Mouse (Mus musculus) liver (tissue): ENCODE measurements around the gene Baz1b.
A peak's percentile ranks its signal among the peaks of the same experiment; 100 is the strongest.

ENCODE experiments used
- DNase-seq: peaks from one replicate; pipeline ENCODE4 v3.0.0-alpha.2; 2020; ENCODE audit warnings: mixed read lengths

Baz1b gene

DNA sequence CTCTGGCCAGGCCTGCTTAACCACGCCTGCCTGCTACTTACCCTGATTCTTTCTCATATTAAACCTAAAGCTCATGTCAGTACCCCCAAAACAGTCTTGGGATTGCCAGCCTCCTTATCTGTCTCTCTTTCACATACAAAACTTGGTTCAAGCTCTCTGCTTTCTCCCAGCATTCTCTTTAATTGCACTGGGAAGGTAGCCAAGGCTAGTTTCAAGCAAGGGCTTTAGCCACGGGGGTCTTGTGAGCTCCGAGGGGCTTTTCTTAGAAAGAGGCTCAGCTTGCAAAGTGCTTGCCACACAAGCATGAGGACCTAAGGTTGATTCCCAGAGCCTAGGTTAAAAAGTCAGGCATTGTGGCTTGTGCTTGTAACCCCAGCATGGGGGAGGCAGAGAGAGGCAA lies 98.1 kb downstream of the Baz1b start:
- DNase-seq, result no peak

DNA sequence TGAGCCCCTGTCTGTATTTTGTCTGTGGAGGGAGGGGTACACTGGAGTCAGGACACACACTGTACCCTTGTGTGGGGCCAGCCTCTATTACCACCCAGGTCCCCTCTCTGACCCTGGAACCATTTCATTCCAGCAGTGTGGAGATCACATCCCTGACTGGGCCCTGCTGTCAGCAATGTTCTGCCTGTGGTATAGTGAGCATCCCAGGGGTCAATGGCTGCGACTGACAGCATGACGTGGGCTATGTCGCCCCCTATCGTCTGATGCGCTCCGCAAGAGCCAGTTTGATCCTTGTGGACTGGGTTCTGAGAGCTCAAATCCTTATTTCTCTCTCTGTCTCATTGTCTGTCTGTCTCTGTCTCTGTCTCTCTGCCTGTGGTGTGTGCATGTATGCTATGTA lies 99.1 kb downstream of the Baz1b start:
- peak; percentile 69 for DNase-seq

DNA sequence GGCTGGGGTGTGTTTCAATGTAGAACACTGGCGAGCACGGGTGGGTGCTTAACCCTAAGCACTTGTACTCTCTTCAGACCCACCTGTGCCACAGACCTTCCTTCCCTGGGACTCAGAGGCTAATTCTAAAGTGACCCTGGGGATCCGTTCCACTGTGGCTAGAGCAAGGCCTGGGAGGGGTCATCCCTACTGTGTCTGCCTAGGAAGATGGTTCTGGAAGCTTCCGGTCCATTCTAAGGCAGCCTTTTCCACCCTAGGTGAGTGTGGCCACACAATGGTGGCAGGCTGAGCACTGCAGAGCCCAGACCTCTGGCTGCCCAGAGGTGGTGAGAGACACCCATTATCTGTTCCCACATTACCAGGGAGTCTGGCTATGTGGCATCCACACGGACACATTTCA lies 99.9 kb downstream of the Baz1b start:
- no peak for DNase-seq

DNA sequence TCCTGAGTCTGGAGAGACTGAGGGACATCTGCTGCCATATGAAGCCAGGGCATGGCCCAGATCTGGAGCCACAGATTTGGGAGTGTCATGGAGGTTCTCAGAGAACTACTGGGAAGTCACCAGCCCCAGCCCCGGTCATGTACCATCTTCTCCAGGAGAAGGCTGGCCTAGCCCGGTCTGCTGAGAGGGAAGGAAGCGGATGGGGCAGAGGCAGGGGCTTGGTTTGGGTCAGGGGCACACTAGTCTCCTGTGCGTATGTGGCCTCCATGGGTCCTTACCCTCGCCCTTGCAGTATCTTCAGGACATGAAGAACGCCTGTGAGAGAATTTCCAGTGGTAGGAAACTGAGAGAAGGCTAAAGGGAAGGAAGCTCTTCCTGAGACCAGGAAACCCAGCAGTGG lies 103.6 kb downstream of the Baz1b start:
- DNase-seq, result no peak

DNA sequence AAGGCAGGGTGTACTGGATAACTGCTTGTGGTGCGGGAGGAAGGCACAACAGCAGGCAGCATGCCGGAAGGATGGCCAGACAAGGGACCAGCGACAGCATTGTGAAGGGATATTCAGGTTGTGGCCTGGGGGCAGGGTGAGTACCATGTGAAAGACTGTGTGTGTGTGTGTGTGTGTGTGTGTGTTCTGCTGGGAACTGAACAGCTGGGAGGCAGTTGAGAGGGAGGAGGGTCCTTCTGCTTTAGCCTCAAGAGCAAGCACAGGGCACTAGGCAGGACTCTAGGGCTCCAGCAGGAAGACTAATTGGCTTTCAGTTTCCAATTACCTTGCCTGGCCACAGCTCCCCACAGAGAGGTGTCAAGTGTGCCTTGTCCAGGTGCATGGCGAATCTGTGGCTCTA lies 104.1 kb downstream of the Baz1b start:
- no peak for DNase-seq

DNA sequence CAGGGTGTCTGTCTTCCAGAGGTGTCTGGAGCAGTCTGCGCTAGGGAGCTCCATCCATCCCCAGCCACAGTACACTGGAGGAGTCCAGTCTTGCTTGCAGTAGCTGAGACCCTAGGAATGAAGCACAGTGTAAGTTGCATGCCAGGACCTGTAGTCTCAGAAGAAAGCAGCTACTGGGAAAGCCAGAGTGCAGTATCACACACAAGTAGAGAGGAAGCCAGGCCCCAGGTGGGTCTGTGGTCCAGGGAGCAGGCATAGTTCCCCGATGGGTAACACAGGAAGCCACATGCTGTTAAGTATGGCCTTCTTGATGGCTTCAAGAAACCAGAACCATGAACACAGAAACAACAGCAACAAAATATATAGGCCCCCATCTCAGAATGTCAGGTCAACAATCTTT lies 104.9 kb downstream of the Baz1b start:
- no peak for DNase-seq
